In the genomic region with DNA sequence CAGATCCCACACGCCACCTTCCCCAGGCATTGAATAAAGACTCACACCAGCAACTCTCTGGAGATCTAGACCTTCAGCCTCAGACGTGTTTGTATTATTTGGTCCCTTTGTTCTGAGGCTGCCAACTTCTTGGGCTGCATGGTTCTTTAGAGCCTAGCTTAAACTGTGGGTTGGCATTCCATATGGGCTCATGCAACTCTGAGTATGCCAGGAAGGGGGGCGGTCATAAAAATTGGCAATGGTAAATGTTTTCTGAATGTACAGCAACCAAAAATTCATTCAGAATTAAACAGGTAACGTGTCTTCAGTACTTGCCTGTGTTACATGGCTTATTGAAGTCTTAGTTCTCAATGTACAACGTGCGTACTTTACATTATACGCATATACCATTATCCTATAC, we compare ENCODE assay signal across 18 mouse cellular contexts.
DNase-seq lines count a peak whose midpoint lies in the region; TF ChIP-seq lines count a peak whose summit lies in the region.
"Had no signal": no experiment of that assay in that cellular context is flagged by ENCODE, and none has a peak within 500 bp of the region (broad histone marks: within the 10 kb centered on the region; RNA-seq: fewer than 3 reads in every experiment).

No protein-coding gene starts in this region.

- no peak overlapping the region for H3K27ac ChIP-seq in layer of hippocampus, adult 2 months
- H3K27ac ChIP-seq: embryonic facial prominence, embryonic 10.5 days; embryonic facial prominence, embryonic 12.5 days; forebrain, embryonic 13.5 days; forebrain, embryonic 15.5 days had no signal

- DNase-seq in frontal cortex, adult 2 months (ENCODE audit: extremely low spot score in 1 of 2, low spot score in 1 of 2), result peak; percentile 34 to 42
- no peak for DNase-seq in frontal cortex, postnatal 14 days (ENCODE audit: low spot score in 2 of 2)
- peak; percentile 27 for DNase-seq in layer of hippocampus, adult 9-11 months
- DNase-seq in layer of hippocampus, adult 2 months (ENCODE audit: low spot score in 2 of 2), result no peak
- DNase-seq in kidney, adult 18-20 months, result no peak
- DNase-seq: adrenal gland, adult 2 months; adrenal gland, postnatal 10 days; adrenal gland, postnatal 25 days; cerebellum, adult 11-12 months; cerebellum, adult 2 months; cerebellum, adult 9-10 months; cerebellum, postnatal 10 days; cerebellum, postnatal 25 days; forebrain, postnatal 0 days had no signal

- H3K4me3 ChIP-seq in layer of hippocampus, adult 2 months, result no peak overlapping the region
- H3K4me3 ChIP-seq: embryonic facial prominence, embryonic 10.5 days; embryonic facial prominence, embryonic 12.5 days; forebrain, embryonic 13.5 days; forebrain, embryonic 15.5 days had no signal

- no peak for TF ChIP-seq CTCF in layer of hippocampus, adult 2 months (conservative IDR thresholded peaks at IDR 0.05)

Comparison
In these comparisons a context has a peak if more than half of its experiments do, and no peak if none do; other contexts are left out.
1. DNase-seq: peak in frontal cortex, adult 2 months (2 of 2) and layer of hippocampus, adult 9-11 months (single experiment); none in frontal cortex, postnatal 14 days (0 of 2), layer of hippocampus, adult 2 months (0 of 2) and kidney, adult 18-20 months (single experiment).